Mouse (Mus musculus) forebrain, embryonic 11.5 days (tissue): ENCODE results near the gene Duox1. TPM values are rescaled to one million over a fixed set of nuclear protein-coding genes. Genes with fewer than 3 reads are reported as not detected.

Source experiments
- ATAC-seq: fragments of 200-750 bp; cut with Nextera tagmentation; replicated peaks from 2 replicates; pipeline ENCODE4 v1.8.0; 2017; ENCODE audit warnings: moderate TSS enrichment; ENCODE audit not compliant: low FRiP score
- DNase-seq: peaks from one replicate; pipeline ENCODE4 v3.0.0-alpha.2; 2017; ENCODE audit warnings: low spot score
- H3K27ac ChIP-seq: fragments of 300-500 bp; sonication (generic); 2 replicates; pipeline ENCODE4 v1.5.1; 2014; ENCODE audit warnings: low read depth, low read length
- H3K27me3 ChIP-seq: fragments of 300-500 bp; sonication (generic); 2 replicates; pipeline ENCODE4 v1.6.1; 2014; ENCODE audit warnings: mild to moderate bottlenecking, low read length, mixed read lengths; ENCODE audit not compliant: control insufficient read depth, insufficient read depth
- H3K36me3 ChIP-seq: fragments of 300-500 bp; sonication (generic); 2 replicates; pipeline ENCODE4 v1.6.1; 2014; ENCODE audit warnings: mild to moderate bottlenecking, low read length, moderate library complexity, mixed read lengths; ENCODE audit not compliant: control insufficient read depth, insufficient read depth
- H3K4me1 ChIP-seq: fragments of 300-500 bp; sonication (generic); replicated peaks from 2 replicates; pipeline ENCODE4 v1.6.1; 2014; ENCODE audit warnings: low read length, mixed read lengths; ENCODE audit not compliant: control insufficient read depth, insufficient read depth
- H3K4me2 ChIP-seq: fragments of 300-500 bp; sonication (generic); 2 replicates; pipeline ENCODE4 v1.6.1; 2014; ENCODE audit warnings: low read depth, mild to moderate bottlenecking, low read length, moderate library complexity, mixed read lengths; ENCODE audit not compliant: severe bottlenecking
- H3K4me3 ChIP-seq: fragments of 300-500 bp; sonication (generic); 2 replicates; pipeline ENCODE4 v1.5.1; 2014; ENCODE audit warnings: low read depth, low read length
- H3K9ac ChIP-seq: fragments of 300-500 bp; sonication (generic); 2 replicates; pipeline ENCODE4 v1.6.1; 2014; ENCODE audit warnings: low read length
- H3K9me3 ChIP-seq: fragments of 300-500 bp; sonication (generic); 2 replicates; pipeline ENCODE4 v1.6.1; 2016; ENCODE audit warnings: low read length, mixed read lengths; ENCODE audit not compliant: control insufficient read depth
- WGBS: fragments of 180-500 bp; shearing (Covaris S2); extraction: QIAGEN DNeasy Blood & Tissue Kit; methylation state at CpG from one replicate; pipeline ENCODE4 v1.1.7; 2014; 5-methylcytosine and 5-hydroxymethylcytosine counted together
- polyA plus RNA-seq: library from polyadenylated mRNA; unstranded; fragments of >200 nt; fragmentation: Nextera tagmentation; extraction: Ambion mirVana; gene quantifications from 2 replicates; pipeline ENCODE4 v1.2.1, GENCODE M21; 2014

Gene Duox1
- polyA plus RNA-seq, 1 experiment from 2014 or later = not detected

DNA sequence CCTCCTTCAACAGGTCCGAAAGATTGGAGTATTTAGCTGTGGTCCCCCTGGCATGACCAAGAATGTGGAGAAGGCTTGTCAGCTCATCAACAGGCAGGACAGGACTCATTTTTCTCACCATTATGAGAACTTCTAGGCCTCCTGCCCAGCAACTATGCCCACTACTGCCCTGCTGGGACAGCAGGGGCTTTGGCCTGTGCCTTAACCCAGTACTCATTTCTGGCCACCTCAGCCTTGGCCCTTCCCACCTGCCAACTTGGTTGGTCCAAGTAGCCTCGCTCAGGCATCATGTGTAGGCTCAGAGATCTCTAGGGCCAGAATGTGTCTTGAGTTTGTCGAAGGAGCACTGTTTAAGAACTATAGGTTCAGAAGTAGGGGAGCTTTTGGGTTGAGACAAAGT is 31.8 kb downstream of the Duox1 start:
- H3K9ac ChIP-seq = no peak overlapping the region
- H3K4me2 ChIP-seq = no peak overlapping the region
- WGBS = 96% methylated on average over 3 of the region's 3 CpGs
- peak; percentile 58 for DNase-seq
- no peaks in the 10 kb centered on the region for H3K9me3 ChIP-seq
- no peaks in the 10 kb centered on the region for H3K27me3 ChIP-seq
- no peak for ATAC-seq
- H3K36me3 ChIP-seq = no peaks in the 10 kb centered on the region
- H3K4me3 ChIP-seq = no peak overlapping the region
- no peak overlapping the region for H3K27ac ChIP-seq
- peaks cover 21% of the 10 kb centered on the region for H3K4me1 ChIP-seq

DNA sequence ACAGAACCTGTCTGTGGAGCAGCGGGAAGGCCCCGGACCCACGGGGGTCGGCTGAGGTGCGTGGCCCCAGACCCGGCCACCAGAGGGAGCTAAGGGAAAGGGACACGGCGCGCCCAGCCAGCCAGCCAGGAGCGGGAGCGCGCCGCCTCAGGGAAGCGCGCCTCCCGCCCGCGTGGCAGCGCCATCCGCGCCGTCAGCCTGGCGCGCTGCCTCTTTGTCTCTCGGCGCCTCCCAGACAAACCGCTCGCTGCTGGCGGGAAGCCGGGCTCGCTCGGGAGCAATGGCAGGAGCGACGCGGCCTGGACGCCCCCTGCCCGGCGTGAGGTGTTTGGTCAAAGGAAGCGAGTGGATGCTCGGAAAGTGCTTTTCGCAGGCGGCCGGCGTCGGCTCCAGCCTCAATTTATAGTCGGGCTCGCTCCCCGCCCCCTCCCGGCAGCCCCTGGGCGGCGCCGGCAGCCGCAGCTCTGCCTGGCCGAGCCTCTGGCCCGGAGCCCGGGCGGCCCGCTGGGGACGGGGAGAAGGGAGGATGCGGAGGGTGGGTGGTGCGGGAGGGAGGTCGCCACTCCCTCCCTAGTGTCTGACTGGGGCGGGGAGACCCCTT is 33.2 kb downstream of the Duox1 start:
- H3K4me3 ChIP-seq = peak overlapping the region; percentile 49
- peak overlapping the region; percentile 77 for H3K4me2 ChIP-seq
- H3K9ac ChIP-seq = peak overlapping the region; percentile 96
- no peaks in the 10 kb centered on the region for H3K36me3 ChIP-seq
- H3K9me3 ChIP-seq = no peaks in the 10 kb centered on the region
- H3K27ac ChIP-seq = peak overlapping the region; percentile 97
- peaks cover 29% of the 10 kb centered on the region for H3K4me1 ChIP-seq
- no peaks in the 10 kb centered on the region for H3K27me3 ChIP-seq
- WGBS = under 1% methylated on average over 46 of the region's 63 CpGs
- DNase-seq (peak; percentile 94), ATAC-seq (peak; percentile 83)

- WGBS = 9% methylated on average over 14 of the region's 14 CpGs
- Histone ChIP-seq H3K27ac (peak overlapping the region; percentile 97), H3K4me3 (peak overlapping the region; percentile 49), H3K9ac (peak overlapping the region; percentile 96), H3K4me2 (peak overlapping the region; percentile 77), H3K9me3 (no peaks in the 10 kb centered on the region), H3K27me3 (no peaks in the 10 kb centered on the region), H3K36me3 (no peaks in the 10 kb centered on the region), H3K4me1 (peaks cover 30% of the 10 kb centered on the region)
- ATAC-seq (peak; percentile 49), DNase-seq (no peak)
Measured at GRCm38 (mm10) chr2:122349136-122349785, 33.8 kb downstream of the Duox1 start.

- H3K4me2 ChIP-seq = no peak overlapping the region
- no peaks in the 10 kb centered on the region for H3K27me3 ChIP-seq
- H3K36me3 ChIP-seq = no peaks in the 10 kb centered on the region
- H3K4me3 ChIP-seq = no peak overlapping the region
- 0 out of 2 replicates have a peak, but pooled peaks have one; percentile 1 for ATAC-seq
- no peak for DNase-seq
- 61% methylated on average over 5 of the region's 5 CpGs for WGBS
- no peaks in the 10 kb centered on the region for H3K9me3 ChIP-seq
- H3K27ac ChIP-seq = peak overlapping the region; percentile 78
- peaks cover 30% of the 10 kb centered on the region for H3K4me1 ChIP-seq
- 0 out of 2 replicates have a peak overlapping the region, but pooled peaks have one; percentile 9 for H3K9ac ChIP-seq
Measured at GRCm38 (mm10) chr2:122351156-122351930, 35.9 kb downstream of the Duox1 start.

DNA sequence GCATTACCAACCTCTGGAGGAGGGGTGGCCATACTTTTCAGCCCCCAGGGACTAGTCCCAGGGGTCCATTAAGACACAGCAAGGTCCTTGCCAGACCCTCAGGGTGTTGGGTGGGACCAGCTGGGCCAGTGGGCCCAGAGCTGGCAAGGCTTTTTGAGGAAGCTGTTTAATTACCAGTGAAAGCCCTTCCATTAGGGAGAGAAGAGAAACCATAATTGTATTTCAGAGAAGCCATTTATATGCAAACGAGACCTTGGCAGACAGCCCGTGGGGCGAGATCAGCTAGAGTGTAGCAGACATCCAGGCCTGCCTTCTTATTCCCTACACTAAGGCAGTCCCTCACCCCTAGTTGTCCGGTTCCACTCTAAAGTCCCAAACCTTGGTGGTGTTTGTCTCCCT is 36.5 kb downstream of the Duox1 start:
- ATAC-seq = peak; percentile 14; the same call in 1 of the 2 replicates
- H3K36me3 ChIP-seq = no peaks in the 10 kb centered on the region
- H3K4me1 ChIP-seq = peaks cover 30% of the 10 kb centered on the region
- no peak for DNase-seq
- H3K9me3 ChIP-seq = no peaks in the 10 kb centered on the region
- no peak overlapping the region for H3K4me3 ChIP-seq
- 26% methylated on average over 4 of the region's 4 CpGs for WGBS
- H3K4me2 ChIP-seq = no peak overlapping the region
- H3K27ac ChIP-seq = peak overlapping the region; percentile 78
- H3K27me3 ChIP-seq = no peaks in the 10 kb centered on the region
- H3K9ac ChIP-seq = peak overlapping the region; percentile 9; the same call in 1 of the 2 replicates

GRCm38 (mm10) chr2:122352992-122353391 is 37.5 kb downstream of the Duox1 start:
- Histone ChIP-seq H3K9ac (no peak overlapping the region), H3K27me3 (no peaks in the 10 kb centered on the region), H3K4me2 (no peak overlapping the region), H3K36me3 (no peaks in the 10 kb centered on the region), H3K9me3 (no peaks in the 10 kb centered on the region), H3K4me3 (no peak overlapping the region), H3K4me1 (peaks cover 29% of the 10 kb centered on the region), H3K27ac (0 out of 2 replicates have a peak overlapping the region, but pooled peaks have one; percentile 37)
- ATAC-seq = no peak
- no peak for DNase-seq
- WGBS = 73% methylated on average over 6 of the region's 6 CpGs

- H3K36me3 ChIP-seq = no peaks in the 10 kb centered on the region
- no peak overlapping the region for H3K4me2 ChIP-seq
- no peak overlapping the region for H3K27ac ChIP-seq
- H3K9me3 ChIP-seq = no peaks in the 10 kb centered on the region
- H3K27me3 ChIP-seq = no peaks in the 10 kb centered on the region
- peaks cover 28% of the 10 kb centered on the region for H3K4me1 ChIP-seq
- DNase-seq (no peak), ATAC-seq (no peak)
- 87% methylated on average over 8 of the region's 8 CpGs for WGBS
- no peak overlapping the region for H3K9ac ChIP-seq
- no peak overlapping the region for H3K4me3 ChIP-seq
Measured at GRCm38 (mm10) chr2:122353765-122354164, 38.3 kb downstream of the Duox1 start.

- H3K9me3 ChIP-seq = no peaks in the 10 kb centered on the region
- no peak overlapping the region for H3K9ac ChIP-seq
- H3K36me3 ChIP-seq = no peaks in the 10 kb centered on the region; the same call in 1 of the 2 replicates
- DNase-seq (no peak), ATAC-seq (no peak)
- peaks cover 26% of the 10 kb centered on the region for H3K4me1 ChIP-seq
- H3K4me3 ChIP-seq = no peak overlapping the region
- 67% methylated on average over 12 of the region's 12 CpGs for WGBS
- no peak overlapping the region for H3K27ac ChIP-seq
- no peaks in the 10 kb centered on the region for H3K27me3 ChIP-seq
- no peak overlapping the region for H3K4me2 ChIP-seq
Measured at GRCm38 (mm10) chr2:122354191-122354929, 38.9 kb downstream of the Duox1 start.
